Mouse (Mus musculus): ENCODE data around the gene Clasp1.
"Not testable (repeated sequence)": the region's sequence is repeated elsewhere in the genome, so short reads cannot be mapped to it uniquely, and the experiment has no call there.

The Clasp1 gene

GRCm38 (mm10) chr1:118580174-118580702, 191.4 kb downstream of the Clasp1 start:
- DNase-seq (ENCODE audit: low read depth, low spot score) = no peak

GRCm38 (mm10) chr1:118581179-118581578, 192.3 kb downstream of the Clasp1 start:
- DNase-seq (ENCODE audit: low read depth, low spot score) = no peak

- no peak for DNase-seq (ENCODE audit: low read depth, low spot score)
Observed at GRCm38 (mm10) chr1:118589721-118590120, 200.9 kb downstream of the Clasp1 start.

- DNase-seq (ENCODE audit: low read depth, low spot score) = no peak
Observed at GRCm38 (mm10) chr1:118592933-118593332, 204.1 kb downstream of the Clasp1 start.

GRCm38 (mm10) chr1:118595395-118595794, 206.5 kb downstream of the Clasp1 start:
- DNase-seq (ENCODE audit: low read depth, low spot score) = no peak

- DNase-seq (ENCODE audit: low read depth, low spot score) = no peak
Observed at GRCm38 (mm10) chr1:118597475-118598213, 208.8 kb downstream of the Clasp1 start.

GRCm38 (mm10) chr1:118598339-118598738, 209.5 kb downstream of the Clasp1 start:
- no peak for DNase-seq (ENCODE audit: low read depth, low spot score)

GRCm38 (mm10) chr1:118613631-118614183, 224.8 kb downstream of the Clasp1 start:
- no peak for DNase-seq (ENCODE audit: low read depth, low spot score)

- not testable (repeated sequence) for DNase-seq (ENCODE audit: low read depth, low spot score)
Observed at GRCm38 (mm10) chr1:118621055-118621454, 232.2 kb downstream of the Clasp1 start.

GRCm38 (mm10) chr1:118622857-118623256, 234.0 kb downstream of the Clasp1 start:
- DNase-seq (ENCODE audit: low read depth, low spot score) = no peak

- no peak for DNase-seq (ENCODE audit: low read depth, low spot score)
Observed at GRCm38 (mm10) chr1:118625461-118625860, 236.6 kb downstream of the Clasp1 start.

GRCm38 (mm10) chr1:118625921-118626320, 237.1 kb downstream of the Clasp1 start:
- no peak for DNase-seq (ENCODE audit: low read depth, low spot score)

- DNase-seq (ENCODE audit: low read depth, low spot score) = no peak
Observed at GRCm38 (mm10) chr1:118626452-118626851, 237.6 kb downstream of the Clasp1 start.

- DNase-seq (ENCODE audit: low read depth, low spot score) = no peak
Observed at GRCm38 (mm10) chr1:118627781-118628464, 239.1 kb downstream of the Clasp1 start, which contains the start of gene Tfcp2l1. TSS of gene Tfcp2l1 (plus strand) at chr1:118627945.

GRCm38 (mm10) chr1:118633415-118633980, 244.6 kb downstream of the Clasp1 start:
- no peak for DNase-seq (ENCODE audit: low read depth, low spot score)

- no peak for DNase-seq (ENCODE audit: low read depth, low spot score)
Observed at GRCm38 (mm10) chr1:118642296-118642999, 253.6 kb downstream of the Clasp1 start.

GRCm38 (mm10) chr1:118643138-118643979, 254.5 kb downstream of the Clasp1 start:
- DNase-seq (ENCODE audit: low read depth, low spot score) = no peak

- no peak for DNase-seq (ENCODE audit: low read depth, low spot score)
Observed at GRCm38 (mm10) chr1:118645701-118646100, 256.8 kb downstream of the Clasp1 start.

GRCm38 (mm10) chr1:118648015-118648414, 259.2 kb downstream of the Clasp1 start:
- peak; percentile 76 for DNase-seq (ENCODE audit: low read depth, low spot score)

Measured in WW6 (cell line).